Mouse (Mus musculus) MEL (cell line): ENCODE results near the gene Ccl9.

Source experiments
- CTCF ChIP-seq, 3 experiments: IDR thresholded peaks in 2 of 3; conservative IDR thresholded peaks in 1 of 3; 2 replicates each; pipeline ENCODE4 v1.5.1; 2011 to 2012; ENCODE audit warnings: low read length in 3 of 3, low read depth in 2 of 3, mild to moderate bottlenecking in 2 of 3, improper control_type of control experiment in 1 of 3, inconsistent platforms in 1 of 3, mixed read lengths in 1 of 3, moderate library complexity in 1 of 3; ENCODE audit not compliant: control insufficient read depth in 1 of 3, insufficient read depth in 1 of 3, poor library complexity in 1 of 3, severe bottlenecking in 1 of 3
- POLR2A ChIP-seq, 2 experiments: IDR thresholded peaks; 2 replicates each; pipeline ENCODE4 v1.6.1; 2011 to 2012; ENCODE audit warnings: low read length in 2 of 2, mild to moderate bottlenecking in 2 of 2, control low read depth in 1 of 2, improper control_type of control experiment in 1 of 2, low read depth in 1 of 2, moderate library complexity in 1 of 2; ENCODE audit not compliant: control insufficient read depth in 1 of 2, insufficient read depth in 1 of 2, poor library complexity in 1 of 2

GRCm38 (mm10) chr11:83550186-83550632 lies 28.2 kb downstream of the Ccl9 start:
- TF ChIP-seq CTCF (IDR thresholded peaks at IDR 0.05 in 2 of 3, conservative IDR thresholded peaks at IDR 0.05 in 1 of 3; ENCODE audit: control insufficient read depth in 1 of 3, insufficient read depth in 1 of 3, low read depth in 2 of 3, low read length in 3 of 3, poor library complexity in 1 of 3, severe bottlenecking in 1 of 3) = no peak
- TF ChIP-seq POLR2A (IDR thresholded peaks at IDR 0.05; ENCODE audit: control insufficient read depth in 1 of 2, insufficient read depth in 1 of 2, low read depth in 1 of 2, low read length in 2 of 2, poor library complexity in 1 of 2) = no peak
